Mouse (Mus musculus): Measurements from ENCODE around the gene Cdhr3.
A peak's percentile ranks its signal among the peaks of the same experiment; 100 is the strongest.
"Not testable (repeated sequence)": the region's sequence is repeated elsewhere in the genome, so short reads cannot be mapped to it uniquely, and the experiment has no call there.

The Cdhr3 gene

DNA sequence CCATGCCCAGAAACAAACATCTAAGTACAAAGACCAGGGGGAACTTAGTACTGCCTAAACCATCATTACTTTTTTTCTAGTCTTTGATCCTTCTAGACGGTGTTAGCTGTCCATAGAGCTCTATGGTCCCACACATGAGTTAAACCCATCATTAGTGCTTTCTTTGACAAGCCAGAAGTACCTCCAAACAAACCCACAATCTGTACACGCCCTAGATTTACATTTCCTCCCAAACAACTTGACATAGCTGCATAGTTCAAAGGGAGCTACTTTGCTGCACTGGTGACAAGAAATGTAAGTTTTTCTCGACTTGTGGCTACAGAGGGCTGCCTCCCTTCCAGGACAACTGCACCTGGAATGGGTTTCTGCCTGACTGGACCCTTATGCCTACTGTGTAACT lies 16.4 kb downstream of the Cdhr3 start:
- DNase-seq (ENCODE audit: low read depth, low spot score), result peak; percentile 51

DNA sequence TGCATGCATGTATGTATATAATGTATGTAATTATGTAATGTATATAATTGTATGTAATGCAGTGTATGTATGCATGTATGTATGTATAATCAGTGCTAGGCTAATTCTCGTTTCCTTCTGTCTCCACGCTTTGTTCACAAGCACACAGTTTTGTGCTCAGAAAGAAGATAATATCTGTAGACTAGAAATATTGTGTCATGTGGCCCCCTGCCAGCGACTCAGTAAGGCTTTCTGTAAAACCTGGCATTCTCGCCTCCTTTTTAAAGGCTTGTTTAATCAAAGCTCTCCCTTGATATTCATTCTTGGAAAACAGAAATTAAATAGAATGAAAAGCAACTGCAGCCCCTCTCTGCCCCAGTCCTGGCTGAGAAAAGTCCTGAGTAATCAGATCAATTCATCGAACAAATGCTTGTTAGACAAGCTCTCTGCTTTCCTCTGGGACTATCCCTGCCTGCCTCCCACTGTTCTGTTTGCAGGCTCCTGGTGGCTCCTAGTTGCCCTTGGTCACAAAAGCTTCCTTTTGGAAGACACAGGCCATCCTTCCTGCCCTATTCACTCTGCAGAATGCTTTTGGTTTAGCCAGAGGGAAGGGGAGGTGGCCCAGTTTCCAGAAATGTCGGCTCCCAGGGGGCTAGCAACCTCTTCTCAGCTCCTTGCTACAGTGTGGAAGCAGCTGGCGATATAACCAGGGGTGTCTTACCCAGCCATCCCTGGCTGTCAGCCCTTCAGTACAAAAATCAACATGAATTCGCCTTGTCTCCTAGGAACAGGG lies 20.6 kb downstream of the Cdhr3 start:
- DNase-seq (ENCODE audit: low read depth, low spot score), result no peak

DNA sequence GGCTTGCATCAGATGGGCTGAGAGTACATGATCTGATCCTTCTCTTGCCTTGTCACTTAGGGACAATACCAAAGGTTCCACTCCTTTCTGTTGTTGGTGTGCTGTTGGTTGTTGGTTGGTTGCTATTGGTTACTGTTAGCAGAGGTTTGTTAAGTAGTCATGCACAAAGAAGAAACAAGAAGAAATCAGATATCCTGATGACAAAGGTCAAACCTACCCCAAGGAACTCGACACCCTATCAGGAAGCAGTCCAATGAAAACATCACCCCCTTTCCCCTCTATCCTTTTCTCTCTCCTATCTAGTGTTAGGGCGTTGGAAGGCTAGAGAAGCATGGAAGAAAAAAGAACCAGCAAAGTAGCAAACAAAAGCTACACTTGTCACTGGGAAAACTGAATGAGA lies 23.7 kb downstream of the Cdhr3 start:
- no peak for DNase-seq (ENCODE audit: low read depth, low spot score)

DNA sequence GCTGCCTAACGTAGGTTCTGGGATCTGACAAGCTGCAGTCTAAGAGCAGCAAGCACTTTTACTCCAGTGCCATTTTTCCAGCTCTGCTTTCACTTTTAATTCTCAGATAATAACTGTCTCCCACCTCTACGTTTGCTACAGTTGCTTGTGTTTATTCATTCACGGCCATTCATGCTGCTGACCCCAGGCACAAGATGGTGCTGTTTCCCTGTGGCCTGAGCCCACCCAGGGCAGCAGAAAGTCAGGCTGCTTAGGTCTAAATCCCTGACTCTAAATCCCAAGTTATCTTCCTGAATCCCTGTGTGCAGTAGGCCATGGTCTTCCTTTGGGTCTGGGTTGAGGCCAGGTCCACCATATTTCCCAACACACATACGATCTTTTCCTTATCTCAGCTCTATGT lies 26.3 kb downstream of the Cdhr3 start:
- DNase-seq (ENCODE audit: low read depth, low spot score), result no peak

DNA sequence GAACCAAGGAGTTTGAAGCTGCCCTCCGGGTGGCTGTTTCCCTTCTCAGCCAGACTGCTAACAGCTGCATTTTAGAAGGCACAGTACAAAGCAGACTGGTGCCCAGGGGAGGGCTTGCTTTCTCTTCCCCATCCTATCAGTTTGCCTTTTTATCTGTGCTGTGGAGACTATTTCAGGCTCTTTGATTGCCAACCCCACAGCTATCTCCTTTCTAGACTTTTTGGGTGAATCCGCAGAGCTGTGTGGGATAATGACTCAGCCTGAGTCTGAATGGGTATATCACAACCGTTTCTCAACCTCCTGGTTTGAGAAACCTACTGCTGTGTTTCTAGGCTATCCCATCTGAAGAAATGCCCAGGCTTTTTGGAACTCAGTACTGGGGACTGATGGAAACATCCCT lies 27.5 kb downstream of the Cdhr3 start:
- no peak for DNase-seq (ENCODE audit: low read depth, low spot score)

DNA sequence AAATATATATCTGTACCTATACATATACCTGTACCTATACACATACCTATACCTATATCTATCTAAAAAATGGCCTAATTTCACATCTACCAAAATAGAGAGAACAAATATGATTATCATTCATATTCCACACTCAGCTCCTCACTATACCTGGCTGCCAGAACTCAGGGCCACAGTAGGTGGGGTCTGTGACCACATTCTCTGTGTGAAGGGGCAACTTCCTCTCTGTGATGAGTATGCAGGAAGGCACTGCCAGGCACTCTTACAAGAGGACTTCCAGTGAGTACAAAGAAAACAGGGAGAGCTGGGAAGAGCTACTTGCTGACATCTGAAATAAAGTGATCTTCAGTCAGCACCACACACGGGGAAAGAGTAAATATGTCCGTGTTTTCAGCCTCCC lies 28.4 kb downstream of the Cdhr3 start:
- DNase-seq (ENCODE audit: low read depth, low spot score), result no peak

DNA sequence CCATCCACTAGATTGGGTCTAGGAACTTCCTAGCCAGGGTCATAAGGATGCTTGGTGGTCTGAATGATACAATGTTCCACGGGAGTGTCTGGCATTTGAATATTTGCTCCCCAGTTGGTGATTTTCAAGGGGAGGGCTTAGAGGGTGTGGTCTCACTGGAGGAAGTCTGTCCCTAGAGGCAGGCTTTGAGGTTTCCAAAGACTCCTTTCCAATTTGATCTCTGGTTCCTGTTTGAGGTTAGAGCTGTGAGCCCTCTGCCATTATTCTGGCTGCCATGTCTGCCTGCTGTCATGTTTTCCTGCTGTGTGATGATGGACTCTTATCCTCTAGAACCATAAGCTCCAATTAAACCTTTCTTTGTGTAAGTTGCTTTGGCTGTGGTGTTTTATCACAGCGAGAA lies 29.4 kb downstream of the Cdhr3 start:
- no peak for DNase-seq (ENCODE audit: low read depth, low spot score)

DNA sequence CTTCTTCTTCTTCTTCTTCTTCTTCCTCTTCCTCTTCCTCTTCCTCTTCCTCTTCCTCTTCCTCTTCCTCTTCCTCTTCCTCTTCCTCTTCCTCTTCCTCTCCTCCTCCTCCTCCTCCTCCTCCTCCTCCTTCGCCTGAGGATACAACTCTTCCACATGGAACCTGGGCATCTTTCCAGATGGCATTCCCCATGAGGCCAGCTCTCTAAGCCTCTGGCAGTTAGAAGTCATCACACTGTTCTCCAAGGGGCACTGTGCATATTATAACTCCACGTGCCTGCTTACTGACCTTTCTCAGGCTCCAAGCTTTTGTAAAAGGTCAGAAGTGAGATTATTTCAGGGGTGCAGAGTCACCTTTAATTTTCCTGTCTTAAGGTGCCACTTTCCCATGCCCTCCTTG lies 30.3 kb downstream of the Cdhr3 start:
- DNase-seq (ENCODE audit: low read depth, low spot score), result not testable (repeated sequence)

DNA sequence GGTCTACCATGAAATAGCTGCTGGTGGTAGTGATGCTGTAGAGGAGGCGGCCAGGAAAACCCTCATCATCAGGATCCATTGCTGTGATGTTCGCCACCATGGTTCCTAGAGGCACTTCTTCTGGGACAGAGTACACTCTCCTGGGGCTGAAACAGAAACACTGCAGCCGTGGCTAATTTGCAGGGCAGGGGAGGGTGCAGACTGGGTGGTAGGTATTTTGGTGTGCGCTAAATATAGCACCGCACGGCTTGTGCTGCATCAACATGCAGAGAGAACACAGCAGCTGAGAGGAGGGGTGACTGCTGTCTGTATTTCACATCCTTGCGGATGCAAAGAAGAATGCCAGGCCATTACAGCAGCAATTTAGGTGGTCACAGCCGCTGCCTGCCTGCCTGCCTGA lies 31.0 kb downstream of the Cdhr3 start:
- DNase-seq (ENCODE audit: low read depth, low spot score), result no peak

DNA sequence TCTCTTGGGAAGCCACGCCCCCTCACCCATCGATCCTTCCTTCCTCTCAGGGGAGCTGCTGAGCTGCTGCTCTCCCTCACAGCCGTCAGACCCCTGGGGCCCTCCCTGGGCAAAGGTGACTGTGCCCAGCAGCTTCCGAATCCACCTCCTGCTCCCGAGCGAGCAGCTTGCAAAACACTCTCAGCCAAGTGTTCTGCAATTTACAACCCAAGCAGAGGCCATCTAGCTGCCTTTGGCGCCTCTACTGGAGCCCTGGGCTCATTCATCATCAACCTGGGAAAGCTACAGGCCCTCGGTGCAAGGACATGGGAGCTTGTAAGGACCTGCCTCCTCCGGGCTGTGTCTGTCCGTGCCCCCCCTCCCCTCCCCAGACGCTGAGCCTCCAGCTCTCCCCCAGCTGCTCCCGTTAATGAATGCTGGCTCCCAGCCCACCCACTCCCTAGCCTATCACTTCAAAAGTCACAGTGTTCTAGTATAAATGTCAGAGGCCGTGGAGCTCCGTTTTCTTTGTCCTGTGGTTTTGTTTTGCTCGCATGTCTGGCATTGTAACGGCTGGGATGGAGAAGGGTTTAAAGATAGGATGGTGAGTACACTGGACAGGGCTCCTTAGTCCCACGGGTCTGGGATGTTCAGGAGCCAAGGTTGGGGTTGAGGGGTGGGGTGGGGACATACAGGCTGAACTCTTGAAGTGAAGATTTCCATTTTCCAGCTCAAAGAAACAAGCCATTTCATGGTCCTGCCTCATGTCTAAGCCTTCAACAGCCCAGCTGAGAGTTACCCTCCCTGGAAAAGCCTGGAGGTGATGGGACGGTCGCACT lies 35.2 kb downstream of the Cdhr3 start:
- no peak for DNase-seq (ENCODE audit: low read depth, low spot score)

DNA sequence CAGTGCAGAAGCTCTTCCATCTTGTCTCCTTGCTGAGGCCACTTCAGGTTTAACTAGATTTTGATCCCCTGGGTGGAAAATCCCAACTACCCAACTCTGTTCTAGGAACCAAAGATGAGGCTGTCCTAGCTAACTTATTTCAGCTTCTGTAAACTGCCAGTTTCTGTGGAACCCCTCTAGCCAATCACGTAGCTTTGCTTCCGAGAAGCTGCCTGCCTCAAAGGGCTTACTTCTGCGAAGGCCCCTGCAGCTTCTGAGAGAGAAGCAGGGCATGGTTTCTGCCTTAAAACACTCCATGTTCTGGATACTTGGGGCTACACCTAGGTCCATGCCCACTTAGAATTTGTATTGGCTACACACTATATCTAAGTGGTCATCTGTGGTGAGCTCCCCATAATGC lies 36.1 kb downstream of the Cdhr3 start:
- DNase-seq (ENCODE audit: low read depth, low spot score), result no peak

DNA sequence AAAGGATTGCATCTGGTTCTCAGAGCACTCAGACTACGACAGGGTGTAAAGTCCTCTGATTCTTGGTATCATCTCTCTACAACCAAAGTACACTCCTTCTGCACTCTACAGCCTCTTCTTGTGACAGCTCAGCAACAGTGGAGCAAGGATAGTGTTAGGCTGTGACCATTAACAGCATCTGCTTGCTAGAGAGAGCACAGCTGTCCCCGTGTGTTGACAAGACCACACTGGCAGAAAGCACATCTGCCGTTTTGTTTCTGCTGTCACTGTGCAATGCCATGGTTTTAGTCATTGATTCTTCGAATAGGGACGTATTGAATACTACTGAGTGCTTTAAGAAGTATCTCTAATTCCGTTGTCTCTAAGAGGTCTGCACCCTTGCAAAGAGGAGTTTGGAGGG lies 36.6 kb downstream of the Cdhr3 start:
- no peak for DNase-seq (ENCODE audit: low read depth, low spot score)

DNA sequence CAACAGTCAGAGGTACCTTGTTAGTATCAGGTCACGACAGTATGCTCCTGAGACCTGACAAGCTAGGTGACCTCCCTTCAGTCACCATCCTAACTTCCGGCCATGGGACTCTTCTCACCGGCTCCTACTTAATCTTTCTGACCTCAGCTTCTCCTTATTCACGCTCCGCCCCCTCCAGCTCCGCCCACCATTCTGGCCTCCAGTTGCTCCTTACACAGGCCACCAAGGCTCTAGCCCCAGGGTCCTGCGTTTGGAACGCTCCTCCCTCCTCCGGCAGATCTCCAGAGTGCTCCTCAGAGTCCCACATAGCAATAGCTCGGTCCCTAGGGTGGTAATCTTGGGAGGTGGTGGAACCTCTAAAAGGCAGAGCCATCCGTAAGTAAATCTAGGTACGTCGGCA lies 38.9 kb downstream of the Cdhr3 start:
- no peak for DNase-seq (ENCODE audit: low read depth, low spot score)

DNA sequence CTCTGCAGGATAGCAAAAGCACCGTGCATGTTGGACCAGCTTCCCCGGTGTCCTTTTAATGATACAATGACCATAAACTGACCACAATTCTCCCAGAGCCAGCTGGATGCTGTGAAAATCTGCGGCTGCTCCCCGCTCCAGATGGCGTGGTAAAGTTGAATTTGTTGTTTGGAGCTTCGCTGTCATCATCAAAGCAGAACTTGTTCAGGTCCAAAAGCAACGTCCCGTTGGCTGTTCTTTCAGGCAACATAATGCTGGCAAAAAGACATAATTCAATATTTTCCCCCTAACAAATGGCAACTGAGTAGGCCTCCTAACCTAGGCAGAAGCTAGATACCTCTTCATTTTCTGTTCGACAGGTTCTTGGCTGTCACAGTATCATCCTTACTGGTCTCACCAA lies 39.4 kb downstream of the Cdhr3 start:
- no peak for DNase-seq (ENCODE audit: low read depth, low spot score)

DNA sequence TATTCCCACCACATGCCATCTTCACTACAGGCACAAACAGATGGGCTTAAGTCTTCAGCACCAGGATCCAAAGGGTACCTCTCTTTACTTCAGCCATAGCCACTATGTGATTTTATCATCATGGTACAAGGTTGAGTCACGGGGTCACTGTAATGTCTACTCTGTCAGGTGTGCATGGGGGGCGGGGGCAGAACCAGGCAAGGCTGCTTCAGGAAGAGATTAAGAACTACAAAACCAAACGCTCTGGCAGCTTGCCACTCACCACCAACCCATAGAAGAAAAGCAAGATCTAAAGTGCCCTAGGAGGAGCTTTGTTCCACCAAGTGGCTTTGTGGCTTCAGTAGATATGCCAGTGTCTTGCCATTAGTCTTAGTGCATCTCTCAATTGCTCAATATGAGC lies 44.3 kb downstream of the Cdhr3 start:
- peak; percentile 91 for DNase-seq (ENCODE audit: low read depth, low spot score)

DNA sequence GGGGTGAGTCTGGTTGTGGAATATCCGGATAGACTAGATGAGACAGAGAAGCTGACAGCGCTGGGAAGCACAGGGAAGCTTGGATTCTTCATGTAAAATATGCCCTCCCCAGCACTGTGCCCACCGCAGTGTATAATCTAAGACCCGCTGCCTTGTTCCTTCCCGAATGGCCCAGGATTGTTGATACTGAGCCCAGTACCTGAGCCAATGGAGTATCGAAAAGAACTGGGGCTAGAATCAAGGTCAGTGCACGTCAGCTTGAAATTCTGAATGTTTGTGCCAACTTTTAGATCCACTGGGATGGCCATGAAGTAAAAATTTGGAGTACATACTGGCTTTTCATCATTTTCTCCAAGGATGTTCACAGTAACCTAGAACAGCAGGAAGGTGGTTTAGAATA lies 46.2 kb downstream of the Cdhr3 start:
- DNase-seq (ENCODE audit: low read depth, low spot score), result no peak

DNA sequence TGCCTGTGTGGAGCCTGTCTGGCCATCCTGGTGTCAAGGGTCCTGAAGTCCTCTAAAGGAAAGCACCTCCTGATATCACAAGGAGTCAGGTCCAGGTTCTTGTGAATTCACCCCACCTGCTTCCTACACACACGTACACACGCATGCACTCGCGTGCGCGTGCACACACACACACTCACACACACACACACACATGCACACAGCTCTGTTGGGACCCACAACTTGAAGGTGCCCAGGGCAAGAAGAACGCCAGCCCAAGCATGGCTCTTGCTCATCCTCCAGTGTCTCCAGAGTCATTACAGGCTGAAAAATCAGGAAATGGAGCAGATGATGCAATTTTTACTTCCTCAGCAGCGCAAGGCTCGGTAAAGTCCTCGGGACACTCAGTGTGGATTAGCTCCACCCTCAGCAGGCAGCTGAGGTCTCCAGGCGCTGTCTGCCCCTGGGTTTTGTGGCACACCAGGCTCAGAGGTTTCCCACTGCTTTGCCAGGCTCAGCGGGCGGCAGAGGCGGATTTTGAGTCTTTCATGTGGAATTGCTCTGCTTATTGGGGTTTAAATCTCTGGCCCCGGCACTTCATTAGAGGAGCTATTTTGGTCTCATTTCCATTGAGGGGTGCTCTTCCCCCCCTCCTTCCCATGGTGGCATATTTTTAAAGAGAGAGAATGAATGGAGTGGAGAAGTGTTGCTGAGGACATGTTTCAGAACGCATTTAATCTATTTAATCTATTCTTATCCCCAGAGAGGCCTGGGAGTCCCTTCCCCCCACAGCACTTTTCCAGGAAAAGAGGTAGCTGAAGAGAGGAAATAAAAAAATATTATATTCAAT lies 46.9 kb downstream of the Cdhr3 start:
- no peak for DNase-seq (ENCODE audit: low read depth, low spot score)

DNA sequence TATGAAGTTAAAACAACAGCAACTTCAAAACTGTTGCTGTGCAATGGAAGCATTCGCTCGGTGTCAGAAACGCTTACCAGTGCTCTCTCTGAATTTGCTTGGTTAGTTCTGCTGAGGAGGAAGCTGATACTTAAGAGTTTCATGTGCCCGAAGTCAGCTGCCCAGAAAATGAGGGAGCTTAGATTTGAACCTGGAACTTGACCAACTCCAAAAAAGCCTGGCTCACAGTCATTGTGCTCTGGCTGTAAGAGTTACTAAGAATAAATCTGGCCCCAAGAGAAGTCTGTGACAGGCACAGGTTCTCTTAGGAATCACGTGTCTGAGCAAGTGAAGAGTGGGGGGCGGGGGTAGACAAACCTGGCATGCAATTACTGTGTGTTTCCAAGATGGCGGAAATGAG lies 51.2 kb downstream of the Cdhr3 start:
- DNase-seq (ENCODE audit: low read depth, low spot score), result no peak

DNA sequence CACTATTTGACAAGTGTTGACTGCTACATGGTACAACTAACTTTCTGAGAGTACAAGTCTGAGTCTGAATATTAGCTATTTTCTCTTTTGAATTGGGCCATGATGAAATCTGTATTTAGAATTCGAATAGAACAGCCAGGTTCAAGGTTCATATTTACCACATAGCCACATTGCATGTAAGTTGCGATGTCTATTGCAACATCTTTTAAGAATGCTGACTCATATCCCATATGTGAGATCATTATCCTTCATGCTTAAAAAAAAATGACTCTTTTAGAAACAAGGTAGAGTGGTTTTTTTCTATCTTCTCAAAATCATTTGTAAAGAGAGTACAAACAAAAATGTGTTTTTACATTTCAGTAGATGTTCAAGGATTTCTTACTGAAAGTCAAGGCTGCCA lies 51.9 kb downstream of the Cdhr3 start:
- DNase-seq (ENCODE audit: low read depth, low spot score), result peak; percentile 38

DNA sequence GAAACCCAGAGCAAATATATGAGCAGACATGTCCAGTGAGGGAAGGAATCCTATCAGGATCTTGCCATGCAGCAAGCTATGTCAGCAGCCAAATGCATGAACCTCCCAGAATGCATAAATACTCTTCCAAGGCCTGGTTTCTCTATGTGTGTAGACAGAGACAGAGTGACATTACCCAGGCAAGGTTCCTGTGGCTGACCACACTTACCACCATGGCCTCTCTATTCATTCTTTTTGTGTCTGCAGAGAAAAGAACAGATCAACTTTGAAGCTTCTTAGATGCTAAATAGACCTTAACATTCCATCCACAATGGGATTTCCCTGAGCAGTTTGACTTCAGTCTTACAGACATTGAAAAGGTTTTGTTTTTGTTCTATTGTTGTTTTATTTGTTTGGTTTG lies 54.0 kb downstream of the Cdhr3 start:
- no peak for DNase-seq (ENCODE audit: low read depth, low spot score)

DNA sequence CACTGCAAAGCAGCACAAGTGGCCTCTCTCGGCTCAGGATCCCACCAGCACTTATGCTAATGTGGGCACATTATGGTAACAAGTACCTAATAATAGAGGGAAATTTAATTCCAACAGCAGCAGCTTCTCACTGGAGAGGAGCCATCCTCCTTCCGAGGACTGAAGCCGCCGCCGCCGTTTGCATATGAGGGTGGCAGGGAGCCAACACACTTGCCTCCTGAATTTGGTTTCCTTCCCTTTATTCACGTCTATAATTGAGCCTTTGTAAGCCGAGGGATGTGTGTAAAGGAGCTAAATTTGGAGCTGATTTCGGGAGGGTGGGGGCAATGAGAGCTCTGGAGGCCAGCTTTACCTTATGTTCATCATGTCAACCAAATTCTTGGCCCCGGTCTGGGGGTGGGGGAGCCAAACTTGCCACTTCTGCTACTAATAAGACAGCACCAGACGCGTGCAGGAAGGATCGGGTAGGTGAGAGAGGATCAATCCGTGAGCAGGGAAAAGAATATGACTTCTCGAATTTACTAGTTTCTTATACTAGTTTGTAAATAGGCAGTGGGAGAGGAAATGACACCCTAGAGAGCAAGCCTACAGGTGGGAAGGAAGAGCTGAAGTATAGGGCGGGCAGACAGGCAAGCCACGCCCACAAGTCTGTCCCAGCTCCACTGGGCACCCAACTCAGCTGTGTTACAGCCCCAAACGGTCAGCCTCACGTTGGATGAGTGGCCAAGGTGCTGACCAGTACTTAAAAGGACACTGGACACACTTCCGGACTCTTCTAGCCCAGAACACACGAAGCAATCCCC lies 56.8 kb downstream of the Cdhr3 start:
- DNase-seq (ENCODE audit: low read depth, low spot score), result peak; percentile 44

Measured in CD4-positive helper T cell, adult 2 months (primary cell).